Mouse (Mus musculus) lung, postnatal 36 days (tissue): ENCODE results near the gene Aip.

Source experiments
- DNase-seq: peaks from one replicate; pipeline ENCODE4 v3.0.0; 2022; ENCODE audit warnings: mixed read lengths

The Aip gene

GRCm38 (mm10) chr19:4108535-4108934, 17.1 kb downstream of the Aip start:
- DNase-seq: no peak

- DNase-seq: no peak
These were observed 19.0 kb downstream of the Aip start for GRCm38 (mm10) chr19:4106654-4107053.

GRCm38 (mm10) chr19:4104675-4105194, 20.9 kb downstream of the Aip start:
- DNase-seq: no peak

- DNase-seq: no peak
These were observed 21.9 kb downstream of the Aip start for GRCm38 (mm10) chr19:4103792-4104191.

GRCm38 (mm10) chr19:4103294-4103693, 22.4 kb downstream of the Aip start:
- DNase-seq: no peak

GRCm38 (mm10) chr19:4102626-4103025, 23.0 kb downstream of the Aip start:
- no peak for DNase-seq

GRCm38 (mm10) chr19:4102049-4102448, 23.6 kb downstream of the Aip start:
- DNase-seq: no peak

- DNase-seq: no peak
These were observed 24.2 kb downstream of the Aip start for GRCm38 (mm10) chr19:4101466-4101865.

GRCm38 (mm10) chr19:4100718-4101261, 24.9 kb downstream of the Aip start:
- no peak for DNase-seq

- peak; percentile 87 for DNase-seq
These were observed 25.6 kb downstream of the Aip start, which contains the start of gene Pitpnm1 for GRCm38 (mm10) chr19:4099837-4100717. Gene Pitpnm1, plus strand, starts transcription at chr19:4099998.

GRCm38 (mm10) chr19:4099056-4099455, 26.6 kb downstream of the Aip start:
- peak; percentile 98 for DNase-seq

GRCm38 (mm10) chr19:4098426-4098825, 27.2 kb downstream of the Aip start:
- no peak for DNase-seq

GRCm38 (mm10) chr19:4097441-4097825, 28.2 kb downstream of the Aip start:
- peak; percentile 95 for DNase-seq

- DNase-seq: peak; percentile 100
These were observed 28.8 kb downstream of the Aip start, which contains the start of gene Cdk2ap2 for GRCm38 (mm10) chr19:4096642-4097440. Gene Cdk2ap2, plus strand, starts transcription at chr19:4097182.

GRCm38 (mm10) chr19:4095802-4096201, 29.9 kb downstream of the Aip start:
- DNase-seq: no peak

- no peak for DNase-seq
These were observed 30.8 kb downstream of the Aip start for GRCm38 (mm10) chr19:4094774-4095303.

GRCm38 (mm10) chr19:4094348-4094747, 31.3 kb downstream of the Aip start:
- DNase-seq: no peak

- no peak for DNase-seq
These were observed 31.9 kb downstream of the Aip start for GRCm38 (mm10) chr19:4093772-4094171.

- DNase-seq: no peak
These were observed 32.9 kb downstream of the Aip start for GRCm38 (mm10) chr19:4092750-4093149.

GRCm38 (mm10) chr19:4091383-4091782, 34.3 kb downstream of the Aip start:
- DNase-seq: no peak

- DNase-seq: no peak
These were observed 35.2 kb downstream of the Aip start for GRCm38 (mm10) chr19:4090446-4090845.

GRCm38 (mm10) chr19:4089128-4089527, 36.5 kb downstream of the Aip start:
- no peak for DNase-seq

- DNase-seq: no peak
These were observed 37.5 kb downstream of the Aip start for GRCm38 (mm10) chr19:4088146-4088545.
